Mouse (Mus musculus) G1E (cell line): Measurements from ENCODE around the gene Acot7. TPM values are rescaled to one million over a fixed set of nuclear protein-coding genes. Genes with fewer than 3 reads are reported as not detected.

Source experiments
- ATAC-seq: 2 replicates; pipeline ENCODE4 v1.8.0; 2016; ENCODE audit warnings: mild to moderate bottlenecking; ENCODE audit not compliant: insufficient number of reproducible peaks, poor library complexity, low FRiP score, severe bottlenecking; ENCODE audit errors: extremely low read depth
- DNase-seq: peaks from one replicate; pipeline ENCODE4 v3.0.0; 2012; ENCODE audit warnings: low spot score
- H3K27me3 ChIP-seq: 2 replicates; pipeline ENCODE4 v1.6.1; 2012; ENCODE audit warnings: mild to moderate bottlenecking, low read length, inconsistent platforms; ENCODE audit not compliant: insufficient read depth
- H3K36me3 ChIP-seq: replicated peaks from 2 replicates; pipeline ENCODE3; 2012; ENCODE audit warnings: mild to moderate bottlenecking, inconsistent platforms
- H3K4me1 ChIP-seq: 2 replicates; pipeline ENCODE4 v1.6.1; 2012; ENCODE audit warnings: low read depth, low read length, inconsistent platforms, mixed read lengths; ENCODE audit not compliant: insufficient read depth
- H3K4me3 ChIP-seq: 2 replicates; pipeline ENCODE4 v1.5.1; 2012; ENCODE audit warnings: low read depth, mild to moderate bottlenecking, inconsistent platforms, low read length, moderate library complexity, mixed read lengths
- H3K9me3 ChIP-seq: replicated peaks from 2 replicates; pipeline ENCODE4 v1.6.1; 2012; ENCODE audit warnings: inconsistent platforms
- CTCF ChIP-seq: IDR thresholded peaks from 2 replicates; pipeline ENCODE4 v1.5.1; 2012; ENCODE audit warnings: low read depth, low read length, inconsistent platforms, mixed read lengths
- GATA1 ChIP-seq: IDR thresholded peaks from 2 replicates; pipeline ENCODE4 v1.6.1; 2012; ENCODE audit warnings: borderline replicate concordance, low read length, inconsistent platforms, mixed read lengths
- GATA2 ChIP-seq: IDR thresholded peaks from 2 replicates; pipeline ENCODE4 v1.6.1; 2012; ENCODE audit warnings: low read depth, low read length, inconsistent platforms, borderline replicate concordance
- POLR2AphosphoS5 ChIP-seq: IDR thresholded peaks from 2 replicates; pipeline ENCODE4 v1.6.1; 2012; ENCODE audit warnings: low read depth, low read length, inconsistent platforms; ENCODE audit not compliant: insufficient replicate concordance
- TAL1 ChIP-seq: conservative IDR thresholded peaks from 2 replicates; pipeline ENCODE4 v1.6.1; 2012; ENCODE audit warnings: low read depth, low read length, inconsistent platforms, mixed read lengths
- polyA plus RNA-seq: library from polyadenylated mRNA; stranded (reverse); fragments of >175 nt; gene quantifications from 2 replicates; pipeline ENCODE4 v1.2.3, GENCODE M21; 2012
- total RNA-seq, 2 experiments: library from RNA; stranded (forward) in 1 of 2; stranded (reverse) in 1 of 2; fragments of 200-1000 nt in 1 of 2; fragments of >200 nt in 1 of 2; fragmentation: Nextera tagmentation in 1 of 2; gene quantifications; 2 replicates each; pipeline ENCODE4 v1.2.3; 2014 to 2017

The Acot7 gene
- total and polyA plus RNA-seq, 3 experiments, result 17.6 to 51.1 (median 22.1) TPM

GRCm38 (mm10) chr4:152150546-152150945 lies 27.4 kb upstream of the Acot7 start:
- TF ChIP-seq CTCF (no peak), POLR2AphosphoS5 (no peak), GATA2 (no peak), TAL1 (no peak), GATA1 (no peak)
- Histone ChIP-seq H3K4me1 (peaks cover 75% of the 10 kb centered on the region), H3K36me3 (peaks cover 29% of the 10 kb centered on the region), H3K4me3 (no peak overlapping the region; the same call in 1 of the 2 replicates), H3K27me3 (peaks cover 9% of the 10 kb centered on the region; the same call in 1 of the 2 replicates), H3K9me3 (no peaks in the 10 kb centered on the region)
- ATAC-seq (peak; percentile 4; the same call in 1 of the 2 replicates), DNase-seq (no peak)

- H3K4me3 ChIP-seq, result peak overlapping the region; percentile 74
- TF ChIP-seq GATA2 (no peak), GATA1 (no peak), TAL1 (no peak), CTCF (no peak), POLR2AphosphoS5 (no peak)
- no peak for ATAC-seq
- H3K9me3 ChIP-seq, result no peaks in the 10 kb centered on the region
- peaks cover 66% of the 10 kb centered on the region for H3K4me1 ChIP-seq
- DNase-seq, result no peak
- peaks cover 29% of the 10 kb centered on the region for H3K36me3 ChIP-seq
- H3K27me3 ChIP-seq, result peaks cover 9% of the 10 kb centered on the region; the same call in 1 of the 2 replicates
Observed at GRCm38 (mm10) chr4:152151451-152151965, 26.4 kb upstream of the Acot7 start.

- peak; percentile 31; the same call in 1 of the 2 replicates for ATAC-seq
- Histone ChIP-seq H3K27me3 (peaks cover 9% of the 10 kb centered on the region; the same call in 1 of the 2 replicates), H3K4me1 (peaks cover 60% of the 10 kb centered on the region)
Observed at GRCm38 (mm10) chr4:152151966-152152544, 25.9 kb upstream of the Acot7 start, which contains the start of gene Espn. Gene Espn, minus strand, starts transcription at chr4:152152371.

GRCm38 (mm10) chr4:152153771-152154177 lies 24.2 kb upstream of the Acot7 start:
- peaks cover 12% of the 10 kb centered on the region for H3K27me3 ChIP-seq
- H3K9me3 ChIP-seq, result no peaks in the 10 kb centered on the region
- peak; percentile 88 for TF ChIP-seq CTCF
- no peak for TF ChIP-seq GATA2
- DNase-seq, result peak; percentile 86
- H3K4me3 ChIP-seq, result peak overlapping the region; percentile 65; the same call in 1 of the 2 replicates
- H3K4me1 ChIP-seq, result peaks cover 65% of the 10 kb centered on the region
- peaks cover 9% of the 10 kb centered on the region for H3K36me3 ChIP-seq
- peak; percentile 61 for ATAC-seq

More at GRCm38 (mm10) chr4:152151966-152152544, 25.9 kb upstream of the Acot7 start, which contains the start of gene Espn:
- Histone ChIP-seq H3K4me3 (peak within 1 kb of the TSS; percentile 74), H3K9me3 (no peaks in the 10 kb centered on the region), H3K36me3 (peaks cover 24% of the 10 kb centered on the region)
- peak; percentile 70 for DNase-seq
- TF ChIP-seq GATA2 (no peak), CTCF (no peak)

- DNase-seq (no peak), ATAC-seq (no peak)
- Histone ChIP-seq H3K4me3 (no peak overlapping the region), H3K36me3 (peaks cover 2% of the 10 kb centered on the region), H3K9me3 (no peaks in the 10 kb centered on the region), H3K4me1 (peaks cover 71% of the 10 kb centered on the region), H3K27me3 (peaks cover 19% of the 10 kb centered on the region)
- TF ChIP-seq GATA1 (no peak), CTCF (no peak), POLR2AphosphoS5 (no peak), GATA2 (no peak), TAL1 (no peak)
Observed at GRCm38 (mm10) chr4:152155019-152155418, 22.9 kb upstream of the Acot7 start.

- no peak for DNase-seq
- Histone ChIP-seq H3K4me3 (peak overlapping the region; percentile 71), H3K36me3 (no peaks in the 10 kb centered on the region), H3K4me1 (peaks cover 49% of the 10 kb centered on the region), H3K9me3 (no peaks in the 10 kb centered on the region; the same call in 1 of the 2 replicates), H3K27me3 (peaks cover 32% of the 10 kb centered on the region)
- peak; percentile 0; the same call in 1 of the 2 replicates for ATAC-seq
- TF ChIP-seq CTCF (peak; percentile 66), GATA1 (no peak)
Observed at GRCm38 (mm10) chr4:152157779-152158584, 20.0 kb upstream of the Acot7 start.
